Mouse (Mus musculus) naive thymus-derived CD4-positive, alpha-beta T cell, adult 2 months (primary cell): Measurements from ENCODE around the gene Olfr868.

Source experiments
- DNase-seq: peaks from one replicate; pipeline ENCODE4 v3.0.0-alpha.2; 2011; ENCODE audit warnings: low read depth

Gene Olfr868

DNA sequence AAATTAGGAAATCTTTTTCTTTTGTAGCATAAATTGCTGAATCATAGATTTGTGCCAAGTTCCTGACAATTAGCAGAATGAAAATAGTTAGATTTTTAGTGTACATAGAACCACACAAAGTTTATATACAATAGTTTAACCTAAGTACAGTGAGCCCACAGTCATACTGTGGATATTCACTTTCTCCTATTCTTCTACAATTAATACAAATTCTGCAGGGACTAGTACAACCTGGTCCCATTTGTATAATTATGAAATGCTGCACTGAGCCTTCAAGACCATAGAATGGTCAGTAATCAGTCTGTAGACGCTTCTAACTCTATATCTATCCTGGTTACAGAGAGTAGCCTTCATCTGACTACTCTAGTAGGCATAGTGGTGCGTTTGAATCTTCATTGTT is at the start of gene Olfr868:
Gene Olfr868, plus strand, starts transcription at position 301 of the 400 bp plus-strand sequence.
- DNase-seq = no peak

DNA sequence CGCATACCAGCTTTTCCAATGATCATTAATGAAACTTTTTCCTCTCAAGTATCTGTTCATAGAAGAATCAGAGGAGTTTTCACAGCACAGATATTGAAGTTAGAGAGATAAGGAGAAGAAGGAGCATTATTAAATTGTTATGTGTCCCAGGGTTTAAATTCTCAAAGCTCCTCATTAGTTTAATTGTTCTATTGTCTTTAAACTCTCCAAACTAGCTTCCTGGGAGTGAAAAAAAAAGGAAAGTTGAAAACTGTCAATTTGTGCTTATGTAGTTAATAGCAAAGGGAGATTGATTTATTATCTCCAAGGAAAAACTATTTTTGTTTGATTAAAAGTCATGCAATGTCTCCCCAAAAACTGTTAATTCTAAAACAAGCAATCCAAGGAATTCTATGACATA is 41.0 kb upstream of the Olfr868 start, which contains the start of gene Olfr867:
Gene Olfr867, minus strand, starts transcription at position 101 of the 400 bp plus-strand sequence.
- DNase-seq = no peak

DNA sequence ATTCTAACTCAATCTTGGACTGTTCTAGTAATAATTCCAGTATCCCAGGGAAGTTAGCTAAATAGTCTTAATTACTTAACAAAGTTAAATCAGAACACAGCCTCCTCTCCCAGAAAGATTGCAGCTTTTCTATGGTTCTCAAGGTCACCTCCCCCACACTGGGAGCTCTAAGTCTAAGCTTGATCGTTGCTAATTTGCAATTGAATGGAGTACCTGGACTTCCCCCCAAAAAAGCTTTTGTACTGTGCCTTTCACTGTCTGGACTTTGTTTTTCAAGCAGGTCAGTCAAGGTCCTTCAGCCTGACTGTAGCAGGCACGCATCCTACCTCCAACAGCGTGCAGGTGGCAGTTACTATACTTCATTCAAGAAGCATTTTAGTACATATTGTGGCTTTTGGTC is 28.2 kb upstream of the Olfr868 start:
- no peak for DNase-seq

DNA sequence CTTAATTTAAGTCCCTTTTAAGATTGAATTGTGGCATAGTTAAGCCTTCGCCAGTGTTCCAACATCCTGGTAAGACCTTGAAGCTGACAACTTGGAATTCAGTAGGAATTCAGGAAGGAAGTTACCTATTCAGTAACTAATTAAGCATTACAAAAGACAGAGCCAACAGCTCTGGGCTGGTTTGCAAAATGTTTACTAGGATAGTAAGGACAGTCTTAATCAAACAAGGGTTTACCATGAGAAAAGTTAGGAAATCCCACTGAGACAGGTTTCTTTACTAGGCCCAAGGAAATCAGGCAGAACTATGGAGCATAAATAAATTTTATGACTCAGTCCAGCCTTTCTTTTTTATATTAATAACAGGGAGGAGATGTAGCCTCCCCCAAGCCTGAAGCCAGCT is 27.1 kb upstream of the Olfr868 start:
- DNase-seq = no peak

DNA sequence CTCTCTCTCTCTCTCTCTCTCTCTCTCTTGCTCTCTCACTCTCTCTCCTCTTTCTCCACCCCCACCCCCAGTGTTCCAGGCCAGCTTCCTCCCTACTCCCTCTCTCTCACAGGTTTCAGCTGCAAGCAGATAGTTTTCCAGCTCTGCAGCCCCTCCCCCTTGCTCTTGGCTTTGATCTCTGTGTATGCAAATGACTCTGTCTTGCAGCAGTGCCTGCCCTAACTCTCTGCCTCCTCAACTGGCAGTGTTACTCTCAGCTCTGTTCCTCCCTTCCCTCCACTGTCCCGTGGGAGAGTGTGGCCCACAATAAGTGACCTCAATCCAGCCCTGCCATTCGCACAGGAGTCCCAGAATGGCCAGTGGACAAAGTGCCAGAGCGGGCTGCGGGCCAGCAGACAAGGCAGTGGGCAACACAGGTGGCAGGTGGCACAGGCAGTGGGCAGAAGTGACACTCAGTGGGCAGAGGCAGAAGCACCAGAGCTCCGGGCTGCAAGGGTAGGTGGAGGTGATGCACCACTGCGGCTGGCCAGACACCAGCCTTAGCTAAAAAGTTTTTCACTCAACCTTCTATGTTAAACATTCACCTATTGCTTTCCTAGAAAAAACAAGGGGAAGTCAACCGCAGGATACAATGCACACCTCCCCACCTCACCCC is 24.8 kb upstream of the Olfr868 start:
- no peak for DNase-seq

DNA sequence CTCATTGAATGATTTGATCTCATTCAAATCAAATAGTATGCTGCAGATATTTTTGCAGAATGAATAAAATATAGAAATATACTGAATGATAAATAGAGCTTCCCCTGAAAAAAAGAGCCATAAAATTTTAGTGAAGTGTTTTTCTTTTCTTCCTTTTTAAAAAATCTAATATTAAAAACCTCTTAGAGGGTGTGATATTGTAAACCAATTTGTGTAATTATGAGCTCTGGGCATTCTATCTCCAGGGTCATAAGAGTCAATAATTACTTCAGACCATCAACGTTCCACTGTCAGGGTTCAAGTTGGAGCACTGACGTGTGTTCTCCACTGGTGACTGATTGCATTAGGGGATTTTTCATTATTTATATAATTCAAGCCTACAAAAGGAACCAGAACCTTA is 30.3 kb downstream of the Olfr868 start, which contains the start of gene Olfr869:
Gene Olfr869, plus strand, starts transcription at position 301 of the 400 bp plus-strand sequence.
- no peak for DNase-seq

DNA sequence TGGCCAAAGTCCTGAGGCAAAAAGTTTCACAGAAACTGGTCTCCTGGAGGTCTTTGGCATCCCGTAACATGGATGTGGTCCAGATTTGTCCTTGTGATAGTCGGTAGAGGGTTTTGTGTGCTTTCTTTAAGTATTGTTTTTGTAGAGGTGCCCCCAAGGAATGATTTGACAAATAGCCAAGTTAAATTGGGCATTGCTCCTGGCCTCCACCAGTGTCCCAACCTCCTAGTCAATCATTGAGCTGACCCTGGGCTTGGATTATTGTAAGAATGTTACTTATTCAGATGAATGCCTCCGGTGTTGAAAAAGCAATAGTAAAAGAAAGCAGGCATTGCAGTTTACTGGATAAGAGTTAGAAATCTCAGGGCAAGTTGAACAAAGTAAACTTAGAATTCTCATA is 51.3 kb downstream of the Olfr868 start:
- DNase-seq = no peak
